In genomic region chrX:9470811-9471388, GRCm38 (mm10) we compare ENCODE assay signal across 10 mouse cellular contexts. TPM values are rescaled to one million over a fixed set of nuclear protein-coding genes. Genes with fewer than 3 reads are reported as not detected.
DNase-seq lines count a peak whose midpoint lies in the region; ATAC-seq lines count a peak whose summit lies in the region.
"Had no signal": no experiment of that assay in that cellular context is flagged by ENCODE, and none has a peak within 500 bp of the region (broad histone marks: within the 10 kb centered on the region; RNA-seq: fewer than 3 reads in every experiment).

No protein-coding gene starts in this region.

- DNase-seq in embryo, embryonic 10 days (ENCODE audit: low spot score), result peak; percentile 3
- DNase-seq in embryo, embryonic 9.5 days (ENCODE audit: extremely low spot score), result no peak
- peak; percentile 4 for DNase-seq in ES-CJ7 (ENCODE audit: low read depth, low spot score)
- peak; percentile 4 to 25 for DNase-seq in cerebellum, postnatal 36 days
- DNase-seq in spleen, postnatal 36 days (ENCODE audit: low spot score in 2 of 2), result peak; percentile 64 to 68
- no peak for DNase-seq in adrenal gland, postnatal 25 days
- DNase-seq in left cerebral cortex, postnatal 25 days (ENCODE audit: low spot score in 2 of 2), result no peak
- DNase-seq: kidney, postnatal 25 days had no signal

- intact Hi-C loops in left cerebral cortex, postnatal 25 days (cut with DNase I), result no loop called here

- ATAC-seq in erythroblast, adult 5-6 weeks (replicated peaks; ENCODE audit: low FRiP score, poor library complexity, severe bottlenecking), result no peak
- ATAC-seq: forebrain, embryonic 15.5 days had no signal

RNA-seq across cellular contexts. Expression of gene Cybb, which starts 16.7 kb away (rescaled TPM):
- total RNA-seq in adrenal gland, postnatal 25 days (2021), result 5.5 and 8.1 TPM in 2 replicates
- total RNA-seq in left cerebral cortex, postnatal 25 days (2021), result under 1 TPM; 0.83 to 0.98 TPM
- 127 and 159 TPM in 2 replicates for total RNA-seq in erythroblast, adult 5-6 weeks (2015; ENCODE audit: low replicate concordance)
- 128 and 151 TPM in 2 replicates for total RNA-seq in erythroblast, adult 5-6 weeks (2017; ENCODE audit: low replicate concordance)

Comparison
In these comparisons a context has a peak if more than half of its experiments do, and no peak if none do; other contexts are left out.
1. DNase-seq: peak in embryo, embryonic 10 days (single experiment), ES-CJ7 (single experiment), cerebellum, postnatal 36 days (2 of 2) and spleen, postnatal 36 days (2 of 2); none in embryo, embryonic 9.5 days (single experiment), adrenal gland, postnatal 25 days (single experiment) and left cerebral cortex, postnatal 25 days (0 of 2).
2. RNA of gene Cybb, which starts 16.7 kb away (total RNA-seq): 127 to 159 TPM in erythroblast, adult 5-6 weeks; 5.5 to 8.1 TPM in adrenal gland, postnatal 25 days and 0.83 to 0.98 TPM in left cerebral cortex, postnatal 25 days; every median in the first group is over 10 times any median in the second.